Comparison of ENCODE assay signal across 20 mouse cellular contexts in genomic region chr19:18902041-18902693, GRCm38 (mm10).
DNase-seq lines count a peak whose midpoint lies in the region; ATAC-seq lines count a peak whose summit lies in the region.
"Had no signal": no experiment of that assay in that cellular context is flagged by ENCODE, and none has a peak within 500 bp of the region (broad histone marks: within the 10 kb centered on the region; RNA-seq: fewer than 3 reads in every experiment).

No protein-coding gene starts in this region.

- no peak for DNase-seq in kidney, postnatal 10 days
- peak; percentile 1 to 28 for DNase-seq in kidney, postnatal 25 days
- DNase-seq in left cerebral cortex, postnatal 36 days (ENCODE audit: low spot score in 2 of 2): no peak
- DNase-seq: cerebellum, adult 11-12 months; heart, adult 2 months; liver, embryonic 13.5 days; lung, postnatal 10 days; retina, postnatal 1 day; thymus, postnatal 14 days had no signal

- no peaks in the 10 kb centered on the region for H3K27me3 ChIP-seq in forebrain, embryonic 13.5 days
- H3K27me3 ChIP-seq in forebrain, embryonic 16.5 days (replicated peaks; ENCODE audit: control insufficient read depth, insufficient read depth, low read length): no peaks in the 10 kb centered on the region
- no peaks in the 10 kb centered on the region for H3K27me3 ChIP-seq in kidney, embryonic 14.5 days (ENCODE audit: control insufficient read depth, insufficient read depth, low read length)
- no peaks in the 10 kb centered on the region for H3K27me3 ChIP-seq in neural tube, embryonic 12.5 days (replicated peaks)
- H3K27me3 ChIP-seq: CH12.LX; liver, embryonic 13.5 days; stomach, embryonic 15.5 days had no signal

- no peak for ATAC-seq in forebrain, embryonic 13.5 days
- no peak for ATAC-seq in forebrain, embryonic 16.5 days
- peak; percentile 85 for ATAC-seq in kidney, embryonic 14.5 days (ENCODE audit: low FRiP score, low TSS enrichment)
- ATAC-seq in neural tube, embryonic 12.5 days (ENCODE audit: low FRiP score, low read depth): peak; percentile 63
- ATAC-seq in activated CD4-positive, CD25-positive, alpha-beta regulatory T cell, adult 4 months: no peak

- H3K4me1 ChIP-seq in forebrain, embryonic 13.5 days: 0 out of 2 replicates have a peak, but pooled peaks cover 4% of the 10 kb centered on the region
- no peaks in the 10 kb centered on the region for H3K4me1 ChIP-seq in forebrain, embryonic 16.5 days (replicated peaks; ENCODE audit: control insufficient read depth, insufficient read depth, low read length)
- H3K4me1 ChIP-seq in kidney, embryonic 14.5 days (ENCODE audit: control insufficient read depth, insufficient read depth, low read length): no peaks in the 10 kb centered on the region
- H3K4me1 ChIP-seq in neural tube, embryonic 12.5 days: 0 out of 2 replicates have a peak, but pooled peaks cover 7% of the 10 kb centered on the region
- H3K4me1 ChIP-seq: liver, embryonic 13.5 days; stomach, embryonic 15.5 days had no signal

- intact Hi-C loops in left cerebral cortex, postnatal 36 days (cut with DNase I): no loop called here

- no peak overlapping the region for H3K27ac ChIP-seq in forebrain, embryonic 13.5 days
- no peak overlapping the region for H3K27ac ChIP-seq in forebrain, embryonic 16.5 days (ENCODE audit: low read length)
- H3K27ac ChIP-seq in kidney, embryonic 14.5 days (ENCODE audit: low read depth, low read length): no peak overlapping the region
- no peak overlapping the region for H3K27ac ChIP-seq in neural tube, embryonic 12.5 days
- H3K27ac ChIP-seq: heart, adult 2 months; left cerebral cortex, adult 2 months; liver, embryonic 13.5 days; stomach, embryonic 15.5 days had no signal

- H3K4me3 ChIP-seq in forebrain, embryonic 13.5 days: no peak overlapping the region
- no peak overlapping the region for H3K4me3 ChIP-seq in forebrain, embryonic 16.5 days (replicated peaks; ENCODE audit: low read length)
- H3K4me3 ChIP-seq in kidney, embryonic 14.5 days (ENCODE audit: low read length): no peak overlapping the region
- no peak overlapping the region for H3K4me3 ChIP-seq in neural tube, embryonic 12.5 days
- H3K4me3 ChIP-seq: erythroblast, embryonic 14.5 days; heart, adult 2 months; left cerebral cortex, adult 2 months; liver, embryonic 13.5 days; myocyte; stomach, embryonic 15.5 days had no signal

- H3K4me2 ChIP-seq in forebrain, embryonic 13.5 days: 0 out of 2 replicates have a peak overlapping the region, but pooled peaks have one; percentile 5
- H3K4me2 ChIP-seq in forebrain, embryonic 16.5 days (ENCODE audit: low read length): no peak overlapping the region
- peak overlapping the region; percentile 23 for H3K4me2 ChIP-seq in kidney, embryonic 14.5 days (replicated peaks; ENCODE audit: low read depth, low read length)
- H3K4me2 ChIP-seq in neural tube, embryonic 12.5 days (replicated peaks): peak overlapping the region; percentile 50
- H3K4me2 ChIP-seq: liver, embryonic 13.5 days; midbrain, embryonic 11.5 days; stomach, embryonic 15.5 days had no signal

- WGBS in forebrain, embryonic 13.5 days: 70% methylated on average over 15 of the region's 15 CpGs
- WGBS in forebrain, embryonic 16.5 days: 64% methylated on average over 15 of the region's 15 CpGs
- WGBS in kidney, embryonic 14.5 days: 8% methylated on average over 15 of the region's 15 CpGs
- WGBS in neural tube, embryonic 12.5 days: 18% methylated on average over 15 of the region's 15 CpGs

- no peaks in the 10 kb centered on the region for H3K36me3 ChIP-seq in forebrain, embryonic 13.5 days (ENCODE audit: poor library complexity, severe bottlenecking)
- no peaks in the 10 kb centered on the region for H3K36me3 ChIP-seq in forebrain, embryonic 16.5 days (ENCODE audit: control insufficient read depth, insufficient read depth)
- no peaks in the 10 kb centered on the region for H3K36me3 ChIP-seq in kidney, embryonic 14.5 days (ENCODE audit: control insufficient read depth, insufficient read depth, low read length)
- no peaks in the 10 kb centered on the region for H3K36me3 ChIP-seq in neural tube, embryonic 12.5 days
- H3K36me3 ChIP-seq: liver, embryonic 13.5 days; stomach, embryonic 15.5 days had no signal

- no peak overlapping the region for H3K9ac ChIP-seq in forebrain, embryonic 13.5 days
- no peak overlapping the region for H3K9ac ChIP-seq in forebrain, embryonic 16.5 days (replicated peaks; ENCODE audit: low read depth, low read length)
- H3K9ac ChIP-seq in kidney, embryonic 14.5 days (ENCODE audit: low read depth, low read length): no peak overlapping the region
- H3K9ac ChIP-seq in neural tube, embryonic 12.5 days: no peak overlapping the region
- H3K9ac ChIP-seq: liver, embryonic 13.5 days; stomach, embryonic 15.5 days had no signal

- no peaks in the 10 kb centered on the region for H3K9me3 ChIP-seq in forebrain, embryonic 13.5 days (replicated peaks)
- H3K9me3 ChIP-seq in forebrain, embryonic 16.5 days (ENCODE audit: control insufficient read depth, low read length): no peaks in the 10 kb centered on the region
- H3K9me3 ChIP-seq in kidney, embryonic 14.5 days (ENCODE audit: control insufficient read depth, low read length): no peaks in the 10 kb centered on the region
- no peaks in the 10 kb centered on the region for H3K9me3 ChIP-seq in neural tube, embryonic 12.5 days
- H3K9me3 ChIP-seq: liver, embryonic 13.5 days; stomach, embryonic 15.5 days had no signal

Comparison
In these comparisons a context has a peak if more than half of its experiments do, and no peak if none do; other contexts are left out.
1. DNase-seq: peak in kidney, postnatal 25 days (2 of 2); none in kidney, postnatal 10 days (single experiment) and left cerebral cortex, postnatal 36 days (0 of 2).
2. ATAC-seq: peak in kidney, embryonic 14.5 days (single experiment) and neural tube, embryonic 12.5 days (single experiment); none in forebrain, embryonic 13.5 days (single experiment), forebrain, embryonic 16.5 days (single experiment) and activated CD4-positive, CD25-positive, alpha-beta regulatory T cell, adult 4 months (single experiment).